Mouse (Mus musculus): ENCODE measurements around the gene Ice1.

- TF ChIP-seq CTCF (IDR thresholded peaks at IDR 0.05; ENCODE audit: borderline replicate concordance, insufficient read depth, low read depth, low read length) = no peak
- no peak for TF ChIP-seq POLR2A (IDR thresholded peaks at IDR 0.05; ENCODE audit: borderline replicate concordance, insufficient read depth, low read length)
These were observed 16.0 kb upstream of the Ice1 start for GRCm38 (mm10) chr13:70653457-70653856.

Measured in cerebellum, adult 2 months (tissue).